Mouse (Mus musculus) kidney, embryonic 16.5 days (tissue): ENCODE measurements at regions not wholly inside any gene's neighbourhood (a gene's known extent, or its start where the extent isn't known, plus 50 kb on each side); places are given as distances from the start of the nearest gene placed in this dataset.

Experiments
- ATAC-seq: fragments of 200-750 bp; cut with Nextera tagmentation; 2 replicates; pipeline ENCODE4 v1.8.0; 2017; ENCODE audit warnings: moderate TSS enrichment; ENCODE audit not compliant: low FRiP score, low TSS enrichment
- H3K27ac ChIP-seq: fragments of 300-500 bp; sonication (generic); 2 replicates; pipeline ENCODE4 v1.5.1; 2014; ENCODE audit warnings: low read length
- H3K27me3 ChIP-seq: fragments of 300-500 bp; sonication (generic); 2 replicates; pipeline ENCODE4 v1.6.1; 2014; ENCODE audit warnings: low read length, control low read depth, mixed read lengths; ENCODE audit not compliant: insufficient read depth
- H3K36me3 ChIP-seq: fragments of 300-500 bp; sonication (generic); 2 replicates; pipeline ENCODE4 v1.6.1; 2014; ENCODE audit warnings: low read length, control low read depth, mixed read lengths; ENCODE audit not compliant: insufficient read depth
- H3K4me1 ChIP-seq: fragments of 300-500 bp; sonication (generic); 2 replicates; pipeline ENCODE4 v1.6.1; 2014; ENCODE audit warnings: low read length, control low read depth, mixed read lengths; ENCODE audit not compliant: insufficient read depth
- H3K4me2 ChIP-seq: fragments of 300-500 bp; sonication (generic); replicated peaks from 2 replicates; pipeline ENCODE4 v1.6.1; 2014; ENCODE audit warnings: low read depth, low read length
- H3K4me3 ChIP-seq: fragments of 300-500 bp; sonication (generic); 2 replicates; pipeline ENCODE4 v1.5.1; 2014; ENCODE audit warnings: mild to moderate bottlenecking, low read length
- H3K9ac ChIP-seq: fragments of 300-500 bp; sonication (generic); replicated peaks from 2 replicates; pipeline ENCODE4 v1.6.1; 2014; ENCODE audit warnings: low read length
- H3K9me3 ChIP-seq: fragments of 300-500 bp; sonication (generic); 2 replicates; pipeline ENCODE4 v1.6.1; 2016; ENCODE audit warnings: low read length, control low read depth
- WGBS: fragments of 180-500 bp; shearing (Covaris S2); extraction: QIAGEN DNeasy Blood & Tissue Kit; methylation state at CpG from one replicate; pipeline ENCODE4 v1.1.7; 2014; 5-methylcytosine and 5-hydroxymethylcytosine counted together

DNA sequence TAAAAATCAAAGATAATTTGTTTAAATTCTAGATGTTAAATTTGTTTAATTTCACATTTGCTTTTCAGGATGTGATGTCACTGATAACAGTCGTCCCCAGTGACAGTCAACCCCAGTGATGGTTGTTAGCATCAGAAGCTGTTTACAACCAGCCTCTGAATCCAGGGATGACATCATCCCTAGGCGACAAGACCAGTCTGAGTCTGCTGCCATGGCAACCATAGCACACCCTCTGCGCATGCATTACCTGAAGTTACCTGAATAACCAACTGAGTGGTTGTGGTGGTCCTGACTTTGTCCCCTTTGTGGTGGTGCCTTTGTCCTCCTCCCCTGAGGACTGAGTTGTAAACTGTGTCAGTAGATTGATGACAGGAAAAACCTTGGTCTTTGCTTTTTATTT, 92.0 kb upstream of the Zfp644 start:
- Histone ChIP-seq H3K9me3 (no peaks in the 10 kb centered on the region), H3K27ac (no peak overlapping the region), H3K9ac (no peak overlapping the region), H3K27me3 (no peaks in the 10 kb centered on the region), H3K4me2 (no peak overlapping the region), H3K4me3 (no peak overlapping the region), H3K4me1 (peaks cover 3% of the 10 kb centered on the region), H3K36me3 (no peaks in the 10 kb centered on the region)
- no peak for ATAC-seq
- WGBS = 41% methylated on average over 3 of the region's 3 CpGs

GRCm38 (mm10) chr5:106785065-106785464, 88.0 kb upstream of the Zfp644 start:
- H3K4me1 ChIP-seq = peaks cover 9% of the 10 kb centered on the region
- no peaks in the 10 kb centered on the region for H3K36me3 ChIP-seq
- no peak overlapping the region for H3K4me3 ChIP-seq
- H3K27me3 ChIP-seq = no peaks in the 10 kb centered on the region
- 0 out of 2 replicates have a peak overlapping the region, but pooled peaks have one; percentile 10 for H3K4me2 ChIP-seq
- H3K9ac ChIP-seq = no peak overlapping the region
- H3K9me3 ChIP-seq = no peaks in the 10 kb centered on the region
- 80% methylated on average over 2 of the region's 2 CpGs for WGBS
- no peak overlapping the region for H3K27ac ChIP-seq
- no peak for ATAC-seq

DNA sequence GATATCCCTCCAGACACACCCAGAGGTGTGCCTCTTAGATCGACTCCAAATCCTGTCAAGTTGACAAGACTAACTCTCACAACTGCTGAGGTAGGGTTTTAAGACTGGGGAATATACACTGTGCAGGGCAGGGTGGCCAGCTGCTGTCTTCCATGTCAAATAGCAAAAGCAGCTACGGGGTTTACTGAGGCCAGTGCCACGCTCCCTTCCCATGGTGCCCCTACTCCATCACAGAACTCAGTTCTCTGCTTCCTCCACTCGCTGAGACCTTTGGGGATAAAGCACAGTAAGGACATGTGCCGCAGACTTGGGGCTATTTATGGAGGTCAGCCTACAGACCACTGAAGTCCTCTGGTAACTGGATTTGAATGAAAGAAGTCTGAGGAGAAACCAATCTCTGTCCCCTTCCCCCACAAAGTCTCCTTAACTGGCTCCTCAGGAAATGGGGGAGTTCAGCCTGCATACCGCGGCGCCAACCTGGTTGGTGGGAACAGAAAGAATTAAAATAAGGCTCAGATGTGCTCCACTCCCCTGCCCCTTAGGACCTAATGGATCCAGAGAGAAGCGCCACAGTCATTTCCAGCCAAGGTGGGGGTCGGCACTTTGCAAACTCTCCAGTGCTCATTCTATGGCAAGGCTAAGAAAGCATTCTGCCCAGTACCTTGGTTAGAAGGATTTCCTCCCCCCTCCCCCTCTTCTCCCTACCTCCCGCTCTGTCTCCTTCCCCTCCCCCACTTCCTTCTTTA, 87.0 kb upstream of the Zfp644 start:
- peak; percentile 67; the same call in 1 of the 2 replicates for ATAC-seq
- Histone ChIP-seq H3K4me2 (peak overlapping the region; percentile 68), H3K27me3 (no peaks in the 10 kb centered on the region), H3K36me3 (no peaks in the 10 kb centered on the region), H3K27ac (no peak overlapping the region), H3K9me3 (no peaks in the 10 kb centered on the region), H3K4me3 (peak overlapping the region; percentile 36), H3K4me1 (peaks cover 9% of the 10 kb centered on the region), H3K9ac (peak overlapping the region; percentile 35; the same call in 1 of the 2 replicates)
- 10% methylated on average over 11 of the region's 11 CpGs for WGBS

DNA sequence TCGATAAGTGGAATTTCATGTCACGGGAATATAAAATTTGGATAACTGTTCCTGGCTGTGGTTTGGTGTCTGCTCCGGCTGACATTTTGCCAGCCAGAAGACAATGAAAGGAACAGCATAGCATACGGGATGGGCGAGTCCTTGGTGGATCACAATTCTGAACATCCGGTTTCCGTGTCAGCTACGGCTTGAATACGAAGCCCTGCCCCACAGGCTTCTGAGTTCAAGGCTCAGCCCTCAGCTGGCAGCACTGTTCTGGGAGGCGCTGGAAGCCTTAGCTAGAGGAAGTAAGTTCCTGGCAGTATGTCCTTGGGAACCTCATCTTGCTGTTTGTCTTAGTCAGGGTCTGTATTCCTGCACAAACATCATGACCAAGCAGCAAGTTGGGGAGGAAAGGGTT, 83.7 kb upstream of the Zfp644 start:
- Histone ChIP-seq H3K27ac (no peak overlapping the region), H3K4me3 (no peak overlapping the region), H3K9me3 (no peaks in the 10 kb centered on the region), H3K4me1 (peaks cover 9% of the 10 kb centered on the region), H3K4me2 (no peak overlapping the region), H3K36me3 (no peaks in the 10 kb centered on the region), H3K9ac (no peak overlapping the region), H3K27me3 (no peaks in the 10 kb centered on the region; the same call in 1 of the 2 replicates)
- 94% methylated on average over 10 of the region's 10 CpGs for WGBS
- no peak for ATAC-seq

- H3K4me3 ChIP-seq = no peak overlapping the region
- H3K36me3 ChIP-seq = no peaks in the 10 kb centered on the region
- H3K9me3 ChIP-seq = no peaks in the 10 kb centered on the region
- H3K27me3 ChIP-seq = no peaks in the 10 kb centered on the region; the same call in 1 of the 2 replicates
- no peaks in the 10 kb centered on the region for H3K4me1 ChIP-seq
- no peak overlapping the region for H3K4me2 ChIP-seq
- H3K9ac ChIP-seq = no peak overlapping the region
- no peak overlapping the region for H3K27ac ChIP-seq
- 42% methylated on average over 8 of the region's 8 CpGs for WGBS
- no peak for ATAC-seq
Measured at GRCm38 (mm10) chr5:106778176-106778781, 81.2 kb upstream of the Zfp644 start.

DNA sequence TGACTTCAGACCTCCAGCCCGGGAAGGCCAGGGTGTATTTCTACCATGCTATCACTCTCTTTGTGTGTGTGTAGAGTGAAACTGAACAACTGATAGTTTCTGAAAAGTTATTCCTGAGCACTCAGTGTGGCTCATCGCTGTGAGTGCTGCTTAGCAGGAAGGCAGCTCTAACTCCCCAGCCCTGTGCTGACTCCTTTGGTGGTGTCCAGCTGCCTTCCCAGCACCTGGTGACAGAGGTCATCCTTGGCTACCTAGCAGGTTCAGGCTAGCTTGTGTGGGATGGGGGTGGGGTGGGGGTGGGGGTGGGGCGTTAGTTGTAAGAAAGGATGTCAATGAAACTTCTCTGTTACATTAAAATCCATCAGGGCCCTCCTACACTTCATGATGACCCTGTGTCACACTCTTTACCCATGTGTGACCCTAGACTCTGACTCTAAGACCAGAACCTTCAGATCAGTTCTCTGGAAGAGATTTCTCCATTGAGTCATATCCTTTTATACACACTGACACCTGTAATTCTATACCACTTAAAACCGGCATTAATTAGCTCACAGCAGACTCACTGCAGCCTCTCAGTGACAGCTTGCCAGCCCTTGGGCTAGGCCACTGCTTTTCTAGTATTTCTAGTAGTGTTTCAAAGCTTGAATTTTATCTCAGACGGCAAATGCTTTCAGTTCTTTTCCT, 78.1 kb upstream of the Zfp644 start:
- ATAC-seq = peak; percentile 27; the same call in 1 of the 2 replicates
- Histone ChIP-seq H3K36me3 (no peaks in the 10 kb centered on the region), H3K4me3 (no peak overlapping the region), H3K27ac (no peak overlapping the region), H3K9me3 (no peaks in the 10 kb centered on the region), H3K27me3 (no peaks in the 10 kb centered on the region; the same call in 1 of the 2 replicates), H3K9ac (no peak overlapping the region), H3K4me1 (no peaks in the 10 kb centered on the region), H3K4me2 (no peak overlapping the region)
- WGBS = 33% methylated on average over 5 of the region's 5 CpGs

- Histone ChIP-seq H3K27me3 (no peaks in the 10 kb centered on the region; the same call in 1 of the 2 replicates), H3K4me2 (no peak overlapping the region), H3K4me1 (no peaks in the 10 kb centered on the region), H3K9ac (no peak overlapping the region), H3K27ac (peak overlapping the region; percentile 36; the same call in 1 of the 2 replicates), H3K4me3 (no peak overlapping the region), H3K36me3 (no peaks in the 10 kb centered on the region), H3K9me3 (no peaks in the 10 kb centered on the region)
- ATAC-seq = no peak
- 49% methylated on average over 3 of the region's 3 CpGs for WGBS
Measured at GRCm38 (mm10) chr5:106773201-106773934, 76.3 kb upstream of the Zfp644 start.

- WGBS = 96% methylated on average over 1 of the region's 1 CpGs
- Histone ChIP-seq H3K27ac (no peak overlapping the region), H3K4me1 (no peaks in the 10 kb centered on the region), H3K4me2 (no peak overlapping the region), H3K36me3 (no peaks in the 10 kb centered on the region), H3K4me3 (no peak overlapping the region), H3K9ac (no peak overlapping the region), H3K9me3 (no peaks in the 10 kb centered on the region), H3K27me3 (no peaks in the 10 kb centered on the region)
- no peak for ATAC-seq
Measured at GRCm38 (mm10) chr5:106771029-106771428, 73.9 kb upstream of the Zfp644 start.

GRCm38 (mm10) chr5:106765335-106765734, 68.2 kb upstream of the Zfp644 start:
- 87% methylated on average over 3 of the region's 3 CpGs for WGBS
- Histone ChIP-seq H3K27ac (no peak overlapping the region), H3K27me3 (no peaks in the 10 kb centered on the region), H3K4me1 (no peaks in the 10 kb centered on the region), H3K9ac (no peak overlapping the region), H3K36me3 (no peaks in the 10 kb centered on the region), H3K4me3 (no peak overlapping the region), H3K9me3 (no peaks in the 10 kb centered on the region), H3K4me2 (no peak overlapping the region)
- no peak for ATAC-seq
